Mouse (Mus musculus): Measurements from ENCODE around the gene Sco1.
A peak's percentile ranks its signal among the peaks of the same experiment; 100 is the strongest.

Sco1 gene

DNA sequence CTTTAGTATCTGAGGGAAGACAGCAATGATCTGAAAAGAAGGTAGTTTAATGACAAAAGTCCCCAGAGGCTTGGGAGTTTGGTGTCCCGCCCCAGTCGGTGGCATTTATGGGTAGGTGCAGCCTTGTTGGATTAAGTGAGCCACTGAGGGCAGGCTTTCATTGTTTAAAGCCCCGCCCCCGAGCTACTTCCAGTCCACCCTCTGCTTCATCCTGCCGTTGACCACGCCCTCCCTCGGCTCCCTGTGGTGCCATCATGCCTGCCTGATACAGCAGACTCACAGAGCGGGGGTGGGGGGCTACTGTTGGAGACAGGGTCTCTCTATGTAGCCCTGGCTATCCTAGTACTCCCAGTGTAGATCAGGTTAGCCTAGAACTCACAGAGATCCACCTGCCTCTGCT lies 9.5 kb upstream of the Sco1 start:
- DNase-seq (ENCODE audit: low read depth, low spot score): no peak

DNA sequence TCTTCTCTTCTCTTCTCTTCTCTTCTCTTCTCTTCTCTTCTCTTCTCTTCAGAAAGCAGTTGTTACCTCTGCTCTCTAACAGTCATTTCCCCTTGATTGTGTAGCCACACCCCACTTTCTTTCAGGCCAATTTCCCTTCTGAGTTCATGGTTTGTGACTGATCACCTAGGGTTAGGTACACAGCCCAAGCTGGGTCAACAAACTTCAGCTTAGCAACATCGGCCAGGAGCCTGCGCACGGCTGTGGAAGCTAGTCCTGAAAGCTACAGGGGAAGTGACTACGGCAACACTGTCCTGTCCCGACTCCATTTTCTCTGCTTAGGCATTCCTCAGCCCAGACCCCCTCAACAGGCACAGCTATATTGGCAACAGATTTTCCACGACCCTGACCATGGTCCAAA lies 7.5 kb upstream of the Sco1 start:
- no peak for DNase-seq (ENCODE audit: low read depth, low spot score)

DNA sequence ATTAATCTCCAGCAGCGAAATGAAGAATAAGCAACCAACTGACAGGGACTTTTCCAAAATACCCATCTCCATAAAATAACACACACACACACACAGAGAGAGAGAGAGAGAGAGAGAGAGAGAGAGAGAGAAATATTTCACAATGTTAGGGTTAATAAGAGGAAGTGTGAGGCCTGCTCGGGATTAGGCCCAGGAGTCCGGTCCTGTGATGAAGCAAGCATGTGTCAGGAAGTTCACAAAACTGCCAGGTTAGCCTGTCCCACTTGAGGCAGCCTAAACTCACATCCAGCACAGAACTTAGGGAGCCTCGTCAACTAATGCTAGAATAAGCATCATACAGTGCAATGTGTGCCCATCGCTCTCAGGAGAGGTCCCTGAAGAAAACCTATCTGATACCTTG lies 5.3 kb upstream of the Sco1 start:
- no peak for DNase-seq (ENCODE audit: low read depth, low spot score)

DNA sequence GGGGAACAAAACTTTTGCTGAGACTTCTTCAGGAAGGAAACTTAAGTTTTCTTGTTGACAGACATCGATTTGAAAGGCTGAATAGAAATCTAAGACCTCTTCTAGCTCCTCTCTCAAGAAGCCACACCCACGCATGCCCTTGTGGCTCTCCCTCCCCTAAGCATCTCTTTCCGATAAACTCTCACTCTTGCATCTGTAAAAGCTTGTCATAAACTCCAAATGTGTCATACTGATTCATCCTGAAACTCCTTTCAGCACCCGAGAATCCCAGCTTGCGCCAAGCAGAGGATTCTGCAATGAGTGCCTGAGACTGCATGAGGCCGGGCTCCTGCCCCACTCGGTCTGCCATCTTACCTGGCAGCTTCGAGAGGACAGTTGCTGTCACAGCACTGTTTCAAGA lies 4.0 kb upstream of the Sco1 start:
- peak; percentile 24 for DNase-seq (ENCODE audit: low read depth, low spot score)

DNA sequence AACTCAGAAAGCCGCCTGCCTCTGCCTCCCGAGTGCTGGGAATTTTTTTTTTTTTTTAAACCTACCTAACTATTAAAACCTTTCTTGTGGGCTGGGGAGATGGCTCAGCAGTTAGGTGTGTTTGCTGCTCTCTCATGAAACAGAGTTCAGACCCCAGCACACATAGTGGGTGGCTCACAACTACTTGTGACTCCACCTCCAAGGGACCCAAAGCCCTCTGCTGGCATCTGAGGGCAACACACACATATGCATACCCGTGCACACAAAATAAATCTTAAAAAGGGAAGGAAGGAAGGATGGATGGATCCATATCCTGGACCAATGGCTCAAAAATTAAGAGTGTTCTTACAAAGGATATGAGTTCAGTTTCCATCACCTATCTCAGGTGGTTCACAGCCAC lies 3.2 kb upstream of the Sco1 start:
- DNase-seq (ENCODE audit: low read depth, low spot score): peak; percentile 9

DNA sequence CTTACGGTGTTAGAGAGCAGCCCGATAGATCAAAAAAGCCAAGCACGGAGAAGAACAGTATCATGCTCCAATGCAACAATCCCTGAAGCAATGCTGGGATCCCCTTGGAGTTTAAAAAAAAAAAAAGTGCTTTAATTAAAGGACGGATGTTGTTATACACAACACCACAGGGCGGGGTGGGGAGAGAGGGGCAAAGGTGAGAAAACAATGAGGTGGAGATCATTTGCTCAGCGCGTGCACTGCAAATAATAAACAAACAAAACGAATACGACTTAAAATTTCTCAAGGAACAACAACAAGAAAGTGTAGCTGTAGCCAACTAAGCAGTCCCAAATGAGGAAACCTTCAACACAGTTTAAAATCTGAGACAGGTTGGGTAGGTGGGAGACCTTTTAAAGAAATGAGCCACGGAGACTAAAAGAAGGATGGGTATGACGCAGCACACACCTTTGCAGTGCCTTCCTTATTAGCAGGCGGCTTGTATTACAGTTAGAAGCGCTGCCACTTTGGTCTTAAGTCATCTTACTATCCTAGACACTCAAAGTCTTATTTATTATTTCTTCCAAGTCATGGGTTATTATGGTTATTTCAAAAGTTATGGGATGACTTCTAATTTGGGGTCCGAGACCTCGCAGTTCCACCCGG lies 672 bp upstream of the Sco1 start:
- peak; percentile 37 for DNase-seq (ENCODE audit: low read depth, low spot score)

DNA sequence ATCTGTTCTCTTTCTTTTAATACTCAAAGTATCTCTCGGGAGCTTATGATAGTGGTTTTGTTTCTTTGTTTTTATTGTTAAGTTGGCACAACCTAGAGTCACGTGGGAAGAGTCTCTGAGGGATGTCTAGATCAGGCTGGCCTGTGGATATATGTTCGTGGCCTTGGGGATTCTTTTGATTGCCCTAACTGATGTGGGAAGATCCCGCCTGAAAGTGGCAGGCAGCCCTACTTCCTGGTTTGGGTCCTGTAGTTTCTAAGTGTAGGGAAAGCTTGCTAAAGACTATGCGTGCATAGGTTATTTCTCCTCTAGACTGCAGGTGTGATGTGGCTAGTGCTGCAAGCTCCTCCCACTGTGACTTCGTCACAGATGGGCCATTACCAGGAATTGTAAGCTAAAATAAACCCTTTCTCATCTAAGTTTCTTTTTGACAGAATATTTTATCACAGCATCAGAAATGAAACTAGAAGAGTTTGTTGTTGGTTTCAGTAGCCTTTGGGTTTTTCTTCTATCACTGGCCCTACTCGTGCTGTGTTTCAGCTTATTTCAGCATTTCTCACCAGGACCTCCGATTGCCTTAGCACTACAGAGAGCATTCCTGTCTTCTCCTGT lies 2.4 kb downstream of the Sco1 start:
- DNase-seq (ENCODE audit: low read depth, low spot score): no peak

DNA sequence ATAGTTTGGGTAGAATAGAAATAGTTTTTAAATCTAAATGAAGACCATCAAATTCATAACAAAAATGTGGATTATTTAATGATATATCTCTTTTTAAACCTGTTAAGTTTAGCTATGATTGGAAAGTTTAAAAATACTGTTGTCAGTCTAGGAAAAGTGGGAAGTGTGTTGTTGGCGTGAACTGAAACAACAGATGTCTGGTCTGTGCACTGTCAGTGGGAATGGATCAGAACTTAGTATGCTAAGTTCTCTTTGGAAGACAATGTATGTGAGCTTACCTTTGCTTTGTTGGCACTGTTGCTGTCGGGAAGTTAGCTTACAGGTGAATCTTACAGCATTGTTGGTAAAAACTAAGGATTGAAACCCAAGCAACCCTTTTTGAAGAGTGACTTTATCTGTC lies 8.8 kb downstream of the Sco1 start:
- no peak for DNase-seq (ENCODE audit: low read depth, low spot score)

DNA sequence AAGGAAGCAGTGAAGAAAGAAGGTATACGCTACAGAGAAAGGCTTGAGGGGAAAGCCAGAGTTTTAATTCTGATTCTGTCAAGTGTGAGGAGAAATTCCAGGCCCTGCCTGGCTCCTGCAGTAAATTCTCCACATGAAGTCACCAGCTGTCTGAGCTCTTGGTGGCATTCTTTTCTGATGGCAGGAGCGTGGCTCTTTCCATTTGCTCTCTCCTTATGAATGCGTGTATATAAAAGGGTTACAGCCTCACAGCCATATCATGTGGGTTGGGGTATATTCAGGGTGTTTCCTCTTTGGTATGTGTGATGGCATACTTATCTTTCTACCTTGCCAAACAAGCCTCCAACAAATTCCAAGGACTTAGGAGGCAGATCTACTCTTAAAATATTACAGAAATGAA lies 10.3 kb downstream of the Sco1 start:
- DNase-seq (ENCODE audit: low read depth, low spot score): no peak

DNA sequence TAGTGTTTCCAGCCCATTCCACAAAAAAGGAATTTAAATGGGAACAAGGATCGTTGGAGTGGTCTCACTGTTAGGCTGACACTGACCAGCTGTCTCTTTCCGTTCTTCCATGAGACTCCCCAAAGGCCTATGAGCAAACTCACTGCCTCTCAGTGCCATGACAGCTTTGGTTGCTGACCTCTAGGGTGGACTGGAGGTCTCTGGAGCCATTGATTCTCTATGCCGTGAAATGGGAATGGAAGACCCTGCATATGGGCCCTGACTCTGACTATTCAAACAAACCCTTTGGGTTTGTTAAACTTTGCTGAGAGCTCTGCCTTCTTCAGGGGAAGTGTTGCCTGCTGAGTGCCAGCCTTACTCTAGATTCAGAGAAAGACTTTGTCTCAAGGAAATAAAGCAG lies 15.3 kb downstream of the Sco1 start:
- DNase-seq (ENCODE audit: low read depth, low spot score): no peak

DNA sequence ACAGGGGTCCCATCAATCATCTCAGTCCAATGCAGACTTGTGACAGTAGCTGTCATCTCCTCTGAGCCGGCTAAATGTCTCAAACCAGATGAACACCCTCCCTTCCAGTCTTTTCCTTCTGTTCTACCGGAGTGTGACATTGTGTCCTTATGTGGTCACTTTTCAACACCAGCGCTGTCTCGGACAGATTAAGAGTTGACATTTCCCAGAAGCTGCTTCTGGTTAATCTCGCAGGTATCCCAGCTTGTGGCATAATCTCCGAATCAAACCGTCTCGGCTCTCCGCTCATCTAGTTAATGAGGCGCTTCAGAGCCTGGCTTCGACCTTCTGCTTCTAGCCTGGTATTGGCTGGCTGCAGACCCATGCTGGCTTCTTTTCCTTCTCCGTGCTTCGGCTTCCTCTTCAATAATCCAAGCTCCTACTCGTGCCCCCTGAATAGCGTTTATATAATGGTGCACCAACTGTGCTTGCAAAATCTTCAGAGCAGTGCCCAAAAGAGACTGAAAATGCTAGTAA lies 20.2 kb downstream of the Sco1 start:
- no peak for DNase-seq (ENCODE audit: low read depth, low spot score)

DNA sequence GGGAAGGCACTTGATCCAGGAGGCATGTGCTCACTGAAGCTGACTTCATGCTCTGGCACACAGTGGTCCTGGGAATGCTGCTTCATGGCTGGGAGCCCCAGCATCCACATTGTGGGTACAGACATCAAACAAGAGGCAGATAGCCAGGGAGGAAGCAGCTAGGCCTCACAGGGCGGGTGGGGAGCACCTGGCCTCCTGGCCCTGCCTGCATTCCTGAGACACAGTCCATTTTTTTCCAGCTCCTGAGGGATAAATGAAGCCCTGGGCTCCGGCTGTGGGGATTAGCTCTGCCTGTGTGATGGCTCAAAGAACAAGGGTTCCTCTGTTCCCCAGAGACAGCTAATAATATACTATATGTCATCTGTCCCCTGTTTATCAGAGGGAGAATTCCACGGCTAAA lies 22.6 kb downstream of the Sco1 start:
- DNase-seq (ENCODE audit: low read depth, low spot score): no peak

DNA sequence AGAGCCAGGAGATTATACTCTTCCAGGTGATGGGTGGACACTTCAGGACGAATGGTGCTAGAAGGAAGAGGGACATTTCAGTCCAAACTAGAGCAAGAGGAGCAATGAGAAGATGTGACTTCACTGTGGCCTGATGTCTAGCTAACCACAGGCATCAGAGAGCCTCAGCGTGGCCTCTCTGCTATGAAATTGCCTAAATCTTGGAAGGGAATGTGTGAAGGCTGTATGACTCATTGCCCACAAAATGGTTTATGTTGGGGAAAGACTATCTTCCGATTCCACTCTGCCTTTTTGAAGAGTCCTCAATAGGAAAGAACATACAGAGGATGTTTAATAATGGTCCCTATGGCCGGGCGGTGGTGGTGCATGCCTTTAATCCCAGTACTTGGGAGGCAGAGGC lies 24.3 kb downstream of the Sco1 start:
- peak; percentile 73 for DNase-seq (ENCODE audit: low read depth, low spot score)

DNA sequence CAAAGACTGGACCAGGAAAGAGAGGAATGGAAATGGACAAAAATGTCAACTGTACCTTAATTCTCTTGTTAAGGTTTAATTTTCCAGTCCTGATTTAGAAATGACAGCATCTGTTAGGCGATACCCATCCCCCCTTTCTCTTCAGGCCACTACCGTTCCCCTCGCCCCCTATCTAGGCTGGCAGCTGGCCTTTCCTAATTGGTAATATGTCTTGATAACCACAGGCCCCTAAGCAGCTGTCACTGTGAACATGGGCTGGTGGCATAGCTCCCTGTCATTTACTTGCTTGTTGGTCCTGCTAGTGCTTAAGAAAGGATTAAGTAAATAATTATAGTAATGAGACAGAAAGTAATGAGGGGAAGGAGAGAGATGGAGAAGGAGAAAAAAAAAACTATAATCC lies 25.0 kb downstream of the Sco1 start:
- no peak for DNase-seq (ENCODE audit: low read depth, low spot score)

DNA sequence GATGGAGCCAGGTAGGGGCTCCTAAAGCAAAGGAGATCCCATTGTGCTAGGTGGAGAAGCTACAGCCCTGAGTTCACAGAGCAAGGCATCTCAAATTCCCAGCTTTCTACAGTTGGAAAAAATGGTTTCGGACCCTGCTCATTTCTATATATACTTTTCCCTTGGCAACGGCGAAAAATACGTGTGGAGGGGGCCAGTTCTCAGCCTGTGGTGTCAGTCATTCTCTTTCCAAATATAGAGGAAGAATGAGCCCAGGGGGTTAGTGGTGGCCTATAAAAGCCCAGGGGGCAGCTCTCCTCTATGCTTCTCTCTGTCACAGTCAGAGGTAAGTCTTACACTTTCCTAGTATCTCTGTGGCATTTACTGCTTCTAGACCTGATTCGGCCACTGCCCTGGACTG lies 25.5 kb downstream of the Sco1 start, which contains the start of gene Myh3:
Gene Myh3, plus strand, starts transcription at position 301 of the 400 bp plus-strand sequence.
- no peak for DNase-seq (ENCODE audit: low read depth, low spot score)

DNA sequence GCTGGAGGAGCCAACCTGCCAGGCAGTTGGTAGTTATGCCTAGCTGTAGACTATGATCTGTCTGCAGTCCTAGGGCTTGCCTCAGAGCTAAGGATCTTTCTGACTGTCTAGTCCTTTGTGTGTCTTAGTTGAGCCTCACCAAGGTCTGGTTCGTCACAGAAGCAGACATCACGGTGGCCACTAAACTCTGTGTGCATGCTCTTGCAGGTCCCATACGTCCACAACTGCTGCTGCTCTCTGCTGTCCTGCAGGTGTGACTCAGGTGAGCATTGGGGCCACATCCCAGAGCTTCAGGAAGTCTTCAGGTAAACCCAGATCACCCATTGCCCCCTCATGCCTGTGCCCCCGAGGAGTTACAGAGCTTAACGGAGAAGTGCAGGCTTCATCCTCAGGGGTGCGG lies 26.4 kb downstream of the Sco1 start:
- DNase-seq (ENCODE audit: low read depth, low spot score): no peak

DNA sequence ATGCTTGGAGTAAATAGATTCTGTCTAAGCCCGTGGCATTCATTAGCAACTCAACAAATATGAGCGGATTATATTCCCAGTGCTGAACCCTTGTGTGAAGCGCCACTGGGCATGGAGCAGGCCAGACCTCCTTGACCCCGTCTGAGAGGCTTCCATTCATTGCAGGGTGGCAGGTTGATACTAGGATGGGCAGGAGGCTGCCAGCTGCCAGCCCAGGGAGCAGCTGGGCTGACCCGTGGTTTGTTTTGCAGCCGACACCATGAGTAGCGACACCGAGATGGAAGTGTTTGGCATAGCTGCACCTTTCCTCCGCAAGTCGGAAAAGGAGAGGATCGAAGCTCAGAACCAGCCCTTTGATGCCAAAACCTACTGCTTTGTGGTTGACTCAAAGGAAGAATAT lies 27.3 kb downstream of the Sco1 start:
- DNase-seq (ENCODE audit: low read depth, low spot score): no peak

DNA sequence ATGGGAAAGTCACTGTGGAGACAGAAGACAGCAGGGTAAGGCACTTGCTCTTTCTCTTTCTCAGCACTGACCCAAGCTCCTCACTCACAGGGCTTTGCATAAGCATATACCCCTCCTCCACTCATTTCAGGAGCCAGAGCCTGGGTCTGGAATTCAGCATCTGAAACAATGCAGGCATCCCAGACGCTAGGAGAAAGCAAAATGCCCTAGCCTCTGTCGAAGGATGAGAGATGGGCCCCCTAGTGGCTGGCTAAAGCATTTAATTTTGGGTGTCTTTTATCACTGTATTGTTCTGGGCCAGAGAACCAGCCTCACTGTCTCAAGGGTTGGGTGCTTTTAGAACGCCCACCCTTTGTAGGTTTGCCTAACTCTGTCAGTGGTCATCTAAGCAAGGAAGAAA lies 27.7 kb downstream of the Sco1 start:
- peak; percentile 80 for DNase-seq (ENCODE audit: low read depth, low spot score)

DNA sequence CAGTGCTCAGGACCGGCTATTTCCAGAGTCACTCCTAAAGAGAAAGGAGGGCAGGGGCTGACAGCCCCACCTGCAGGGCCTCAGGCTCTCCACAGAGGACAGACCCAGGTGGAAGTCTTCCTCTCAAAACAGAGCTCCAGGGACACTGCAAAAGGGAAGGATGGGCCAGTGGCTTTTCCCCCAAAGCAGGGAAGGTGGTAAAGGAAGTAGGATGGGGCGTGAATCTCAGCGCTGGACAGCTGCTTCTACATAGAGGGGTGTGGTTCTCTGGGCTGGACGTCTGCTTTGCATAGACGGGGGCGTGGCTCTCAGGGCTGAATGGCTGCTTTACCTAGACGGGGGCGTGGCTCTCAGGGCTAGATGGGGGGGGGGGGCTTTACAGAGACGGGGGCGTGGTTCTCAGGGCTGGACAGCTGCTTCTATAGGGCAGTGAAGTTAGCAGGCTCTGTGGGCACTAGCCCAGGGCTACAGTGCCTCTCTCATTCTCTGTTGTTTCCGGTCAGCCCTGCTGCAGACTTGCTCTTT lies 28.7 kb downstream of the Sco1 start:
- peak; percentile 72 for DNase-seq (ENCODE audit: low read depth, low spot score)

DNA sequence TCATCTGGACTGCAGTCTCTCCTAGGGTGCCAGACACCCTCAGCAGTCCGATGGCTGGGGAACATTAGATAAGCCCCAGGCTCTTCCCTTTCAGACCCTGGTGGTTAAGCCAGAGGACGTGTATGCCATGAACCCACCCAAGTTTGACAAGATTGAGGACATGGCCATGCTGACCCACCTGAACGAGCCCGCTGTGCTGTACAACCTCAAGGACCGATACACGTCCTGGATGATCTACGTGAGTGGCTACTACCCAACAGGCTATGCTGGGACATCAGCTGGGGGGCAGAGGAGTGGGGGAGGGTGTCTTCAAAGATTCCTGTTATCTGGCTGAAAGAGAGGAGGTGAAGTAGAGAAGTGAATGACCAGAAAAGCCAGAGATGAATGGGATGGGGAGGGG lies 29.7 kb downstream of the Sco1 start:
- DNase-seq (ENCODE audit: low read depth, low spot score): no peak

DNA sequence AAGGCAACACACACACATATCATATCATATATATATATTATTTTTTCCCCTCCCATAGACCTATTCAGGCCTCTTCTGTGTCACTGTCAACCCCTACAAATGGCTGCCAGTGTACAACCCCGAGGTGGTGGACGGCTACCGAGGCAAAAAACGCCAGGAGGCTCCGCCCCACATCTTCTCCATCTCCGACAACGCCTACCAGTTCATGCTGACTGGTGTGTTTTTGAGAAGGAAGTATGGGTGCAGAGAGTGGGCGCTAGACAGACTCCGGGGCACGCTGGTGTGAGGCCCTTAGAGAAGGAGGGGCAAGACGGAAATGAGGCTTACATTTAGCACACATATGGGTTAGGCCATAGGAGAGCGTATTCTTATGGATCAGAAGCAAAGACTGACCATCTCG lies 30.3 kb downstream of the Sco1 start:
- no peak for DNase-seq (ENCODE audit: low read depth, low spot score)

DNA sequence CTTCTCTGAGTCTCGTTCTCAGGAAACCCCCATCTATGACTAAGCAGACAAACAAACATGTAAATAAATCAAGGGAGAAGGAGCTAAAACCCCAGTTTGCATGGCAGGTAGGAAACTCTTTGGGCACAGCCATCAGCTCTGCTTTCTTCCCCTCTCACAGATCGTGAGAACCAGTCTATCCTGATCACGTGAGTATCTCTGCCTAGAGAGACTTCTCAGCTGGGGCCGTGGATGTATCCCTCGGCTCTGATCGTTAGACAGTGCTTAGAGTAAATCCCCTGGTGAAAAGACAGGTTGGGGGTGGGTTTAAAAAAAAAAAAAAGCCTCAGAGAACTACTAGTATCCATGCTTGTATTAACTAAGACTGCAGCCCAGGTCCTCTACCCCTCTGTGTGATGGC lies 30.8 kb downstream of the Sco1 start:
- DNase-seq (ENCODE audit: low read depth, low spot score): no peak

DNA sequence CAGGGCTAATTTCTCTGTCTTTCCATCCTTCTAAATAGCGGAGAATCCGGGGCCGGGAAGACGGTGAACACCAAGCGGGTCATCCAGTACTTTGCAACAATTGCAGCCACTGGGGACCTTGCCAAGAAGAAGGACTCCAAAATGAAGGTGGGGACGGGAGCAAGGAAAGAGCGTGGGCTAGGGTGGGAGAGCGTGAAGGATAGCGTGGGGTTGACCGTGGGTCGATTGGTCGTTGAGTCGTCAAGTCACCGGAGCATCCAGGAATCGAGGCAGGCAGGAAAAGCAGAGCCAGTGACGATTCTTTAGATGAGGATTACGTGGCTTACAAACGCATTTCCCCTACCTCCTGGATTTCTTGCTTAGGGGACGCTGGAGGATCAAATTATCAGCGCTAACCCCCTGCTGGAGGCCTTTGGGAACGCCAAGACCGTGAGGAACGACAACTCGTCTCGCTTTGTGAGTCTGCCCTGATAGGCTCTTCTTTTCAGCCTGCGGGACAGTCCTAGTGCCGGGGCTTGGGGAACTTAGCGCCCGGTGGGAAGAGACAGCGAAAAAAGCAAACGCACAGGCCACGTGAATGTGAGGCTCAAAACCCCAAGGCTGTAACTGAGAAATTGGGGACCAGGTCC lies 31.4 kb downstream of the Sco1 start:
- DNase-seq (ENCODE audit: low read depth, low spot score): no peak
